Mouse (Mus musculus): Measurements from ENCODE around the gene Cx3cr1. TPM values are rescaled to one million over a fixed set of nuclear protein-coding genes. Genes with fewer than 3 reads are reported as not detected.

Gene Cx3cr1
- polyA plus RNA-seq, 1 experiment = 0.04 TPM

DNA sequence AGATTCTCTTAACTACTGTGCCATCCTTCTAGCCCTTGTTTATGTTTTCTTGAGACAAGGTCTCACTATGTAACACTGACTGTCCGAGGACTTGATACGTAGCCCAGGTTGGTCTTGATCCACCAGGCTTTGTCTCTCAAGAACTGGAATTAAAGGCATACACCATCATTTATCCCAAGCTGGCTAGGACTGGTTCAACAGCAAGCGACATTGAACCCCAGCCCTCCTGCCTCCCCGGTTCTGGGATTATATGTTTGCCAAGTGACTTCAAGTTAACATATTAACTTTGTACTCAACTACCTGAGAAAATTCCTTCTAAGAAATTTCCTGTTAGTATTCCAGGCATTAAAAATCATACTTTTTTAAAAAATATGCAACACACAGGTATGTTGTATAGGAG lies 94.4 kb downstream of the Cx3cr1 start:
- H3K36me3 ChIP-seq (ENCODE audit: control insufficient read depth, insufficient read depth) = peaks cover 48% of the 10 kb centered on the region
- no peak overlapping the region for H3K4me3 ChIP-seq (ENCODE audit: insufficient read depth, poor library complexity, severe bottlenecking)
- no peak overlapping the region for H3ac ChIP-seq (ENCODE audit: control insufficient read depth, insufficient read length, low read depth)
- peaks cover 40% of the 10 kb centered on the region for H3K79me2 ChIP-seq (ENCODE audit: control insufficient read depth, insufficient read depth)
- TF ChIP-seq USF1 (IDR thresholded peaks at IDR 0.05; ENCODE audit: low read depth) = no peak
- no peak for TF ChIP-seq MYOD1 (IDR thresholded peaks at IDR 0.05; ENCODE audit: control insufficient read depth, insufficient read length, low read depth)
- no peak for TF ChIP-seq MAX (IDR thresholded peaks at IDR 0.05)
- TF ChIP-seq MYOG (IDR thresholded peaks at IDR 0.05; ENCODE audit: control insufficient read depth, extremely low read depth, insufficient read length) = no peak
- TF ChIP-seq CEBPB (IDR thresholded peaks at IDR 0.05; ENCODE audit: low read depth) = no peak
- TF ChIP-seq FOSL1 (IDR thresholded peaks at IDR 0.05; ENCODE audit: insufficient read depth, low read length, poor library complexity, severe bottlenecking) = no peak
- TF ChIP-seq CTCF (IDR thresholded peaks at IDR 0.05; ENCODE audit: control insufficient read depth, insufficient read depth, insufficient read length) = no peak
- no peaks in the 10 kb centered on the region for H3K27me3 ChIP-seq (ENCODE audit: control insufficient read depth, insufficient read depth, insufficient read length)
- H3K79me3 ChIP-seq (ENCODE audit: low read depth) = peaks cover 29% of the 10 kb centered on the region

DNA sequence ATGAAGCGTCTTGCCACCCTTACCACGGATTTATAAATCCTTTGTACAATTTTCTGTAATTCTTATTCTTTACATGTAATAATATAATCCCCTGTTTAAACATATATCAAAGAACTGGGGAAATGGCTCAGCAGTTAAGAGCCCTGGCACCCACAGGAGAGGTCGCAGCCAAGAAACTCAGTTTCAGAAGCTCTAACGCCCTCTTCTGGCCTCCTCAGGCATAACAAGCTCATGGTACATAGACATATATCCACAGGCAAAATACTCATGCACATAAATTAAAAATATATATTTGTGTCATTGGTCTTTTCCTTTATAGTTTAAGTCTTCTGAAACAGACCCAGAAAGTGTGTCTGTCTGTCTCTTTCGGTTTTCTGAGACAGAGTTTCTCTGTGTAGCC lies 95.1 kb downstream of the Cx3cr1 start:
- H3K36me3 ChIP-seq (ENCODE audit: control insufficient read depth, insufficient read depth) = peaks cover 48% of the 10 kb centered on the region
- no peak overlapping the region for H3ac ChIP-seq (ENCODE audit: control insufficient read depth, insufficient read length, low read depth)
- no peak overlapping the region for H3K4me3 ChIP-seq (ENCODE audit: insufficient read depth, poor library complexity, severe bottlenecking)
- H3K79me3 ChIP-seq (ENCODE audit: low read depth) = peaks cover 23% of the 10 kb centered on the region
- H3K27me3 ChIP-seq (ENCODE audit: control insufficient read depth, insufficient read depth, insufficient read length) = no peaks in the 10 kb centered on the region
- TF ChIP-seq MYOG (IDR thresholded peaks at IDR 0.05; ENCODE audit: control insufficient read depth, extremely low read depth, insufficient read length) = no peak
- no peak for TF ChIP-seq CTCF (IDR thresholded peaks at IDR 0.05; ENCODE audit: control insufficient read depth, insufficient read depth, insufficient read length)
- no peak for TF ChIP-seq FOSL1 (IDR thresholded peaks at IDR 0.05; ENCODE audit: insufficient read depth, low read length, poor library complexity, severe bottlenecking)
- TF ChIP-seq MAX (IDR thresholded peaks at IDR 0.05) = no peak
- no peak for TF ChIP-seq MYOD1 (IDR thresholded peaks at IDR 0.05; ENCODE audit: control insufficient read depth, insufficient read length, low read depth)
- no peak for TF ChIP-seq CEBPB (IDR thresholded peaks at IDR 0.05; ENCODE audit: low read depth)
- no peak for TF ChIP-seq USF1 (IDR thresholded peaks at IDR 0.05; ENCODE audit: low read depth)
- H3K79me2 ChIP-seq (ENCODE audit: control insufficient read depth, insufficient read depth) = peaks cover 33% of the 10 kb centered on the region

- TF ChIP-seq MAX (IDR thresholded peaks at IDR 0.05) = no peak
- TF ChIP-seq CTCF (IDR thresholded peaks at IDR 0.05; ENCODE audit: control insufficient read depth, insufficient read depth, insufficient read length) = peak; percentile 39
- H3K36me3 ChIP-seq (ENCODE audit: control insufficient read depth, insufficient read depth) = peaks cover 48% of the 10 kb centered on the region
- no peaks in the 10 kb centered on the region for H3K27me3 ChIP-seq (ENCODE audit: control insufficient read depth, insufficient read depth, insufficient read length)
- H3K4me3 ChIP-seq (ENCODE audit: insufficient read depth, poor library complexity, severe bottlenecking) = no peak overlapping the region
- H3ac ChIP-seq (ENCODE audit: control insufficient read depth, insufficient read length, low read depth) = no peak overlapping the region
- H3K79me2 ChIP-seq (ENCODE audit: control insufficient read depth, insufficient read depth) = peaks cover 27% of the 10 kb centered on the region
- peaks cover 18% of the 10 kb centered on the region for H3K79me3 ChIP-seq (ENCODE audit: low read depth)
Observed at GRCm38 (mm10) chr9:119973869-119974520, 95.7 kb downstream of the Cx3cr1 start.

DNA sequence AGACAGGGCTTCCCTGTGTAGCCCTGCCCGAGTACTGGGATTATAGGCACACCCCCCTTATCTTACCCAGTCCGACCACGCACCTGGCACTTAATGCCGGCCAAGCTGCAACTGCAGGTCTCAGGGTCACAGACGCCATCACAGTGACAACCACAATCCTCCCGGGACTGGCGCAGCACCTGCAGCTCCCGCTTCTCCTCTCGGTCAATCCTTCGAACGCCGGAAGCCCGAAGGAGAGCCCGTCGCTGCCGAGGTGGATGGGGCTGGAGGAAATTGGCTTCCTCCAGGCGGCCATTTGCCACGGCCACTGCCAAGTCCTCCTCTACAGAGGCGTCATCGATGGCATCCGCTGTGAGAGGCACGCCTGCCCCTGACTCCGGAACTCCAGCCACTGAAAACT lies 96.4 kb downstream of the Cx3cr1 start:
- H3K79me3 ChIP-seq (ENCODE audit: low read depth) = peaks cover 10% of the 10 kb centered on the region

DNA sequence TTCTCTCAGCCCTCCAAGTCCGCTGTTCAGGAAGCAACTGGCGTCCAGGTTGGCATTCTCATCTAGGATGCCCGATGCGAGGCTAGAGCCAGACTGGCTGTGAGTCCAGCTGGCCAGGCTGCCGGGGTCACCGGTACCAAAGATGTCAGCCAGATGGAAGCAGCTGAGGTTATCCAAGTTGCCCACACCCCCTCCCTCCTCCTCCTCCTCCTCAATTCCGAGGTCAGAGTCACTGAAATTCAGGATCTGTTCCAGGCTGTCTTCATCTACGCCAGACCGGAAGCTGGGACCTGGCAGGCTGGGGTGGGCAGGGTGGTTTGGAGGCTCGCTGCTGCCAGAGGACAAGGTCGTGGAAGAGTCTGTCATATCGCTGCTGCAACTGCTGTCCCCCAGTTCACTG lies 97.1 kb downstream of the Cx3cr1 start:
- no peak overlapping the region for H3K4me3 ChIP-seq (ENCODE audit: insufficient read depth, poor library complexity, severe bottlenecking)
- peaks cover 3% of the 10 kb centered on the region for H3K79me3 ChIP-seq (ENCODE audit: low read depth)
- peaks cover 13% of the 10 kb centered on the region for H3K79me2 ChIP-seq (ENCODE audit: control insufficient read depth, insufficient read depth)
- no peaks in the 10 kb centered on the region for H3K27me3 ChIP-seq (ENCODE audit: control insufficient read depth, insufficient read depth, insufficient read length)
- H3K36me3 ChIP-seq (ENCODE audit: control insufficient read depth, insufficient read depth) = peaks cover 48% of the 10 kb centered on the region
- no peak overlapping the region for H3ac ChIP-seq (ENCODE audit: control insufficient read depth, insufficient read length, low read depth)
- TF ChIP-seq USF1 (IDR thresholded peaks at IDR 0.05; ENCODE audit: low read depth) (no peak), MAX (IDR thresholded peaks at IDR 0.05) (no peak), MYOD1 (IDR thresholded peaks at IDR 0.05; ENCODE audit: control insufficient read depth, insufficient read length, low read depth) (no peak), CTCF (IDR thresholded peaks at IDR 0.05; ENCODE audit: control insufficient read depth, insufficient read depth, insufficient read length) (no peak), FOSL1 (IDR thresholded peaks at IDR 0.05; ENCODE audit: insufficient read depth, low read length, poor library complexity, severe bottlenecking) (no peak), CEBPB (IDR thresholded peaks at IDR 0.05; ENCODE audit: low read depth) (no peak), MYOG (IDR thresholded peaks at IDR 0.05; ENCODE audit: control insufficient read depth, extremely low read depth, insufficient read length) (no peak)

More for the DNA sequence above, 96.4 kb downstream of the Cx3cr1 start:
- no peaks in the 10 kb centered on the region for H3K27me3 ChIP-seq (ENCODE audit: control insufficient read depth, insufficient read depth, insufficient read length)
- peaks cover 20% of the 10 kb centered on the region for H3K79me2 ChIP-seq (ENCODE audit: control insufficient read depth, insufficient read depth)
- no peak for TF ChIP-seq FOSL1 (IDR thresholded peaks at IDR 0.05; ENCODE audit: insufficient read depth, low read length, poor library complexity, severe bottlenecking)
- no peak for TF ChIP-seq CTCF (IDR thresholded peaks at IDR 0.05; ENCODE audit: control insufficient read depth, insufficient read depth, insufficient read length)
- no peak for TF ChIP-seq USF1 (IDR thresholded peaks at IDR 0.05; ENCODE audit: low read depth)
- no peak for TF ChIP-seq MYOD1 (IDR thresholded peaks at IDR 0.05; ENCODE audit: control insufficient read depth, insufficient read length, low read depth)
- no peak for TF ChIP-seq MYOG (IDR thresholded peaks at IDR 0.05; ENCODE audit: control insufficient read depth, extremely low read depth, insufficient read length)
- no peak for TF ChIP-seq MAX (IDR thresholded peaks at IDR 0.05)
- TF ChIP-seq CEBPB (IDR thresholded peaks at IDR 0.05; ENCODE audit: low read depth) = no peak
- H3K36me3 ChIP-seq (ENCODE audit: control insufficient read depth, insufficient read depth) = peaks cover 48% of the 10 kb centered on the region
- no peak overlapping the region for H3K4me3 ChIP-seq (ENCODE audit: insufficient read depth, poor library complexity, severe bottlenecking)
- no peak overlapping the region for H3ac ChIP-seq (ENCODE audit: control insufficient read depth, insufficient read length, low read depth)

- Histone ChIP-seq H3ac (ENCODE audit: control insufficient read depth, insufficient read length, low read depth) (no peak overlapping the region), H3K36me3 (ENCODE audit: control insufficient read depth, insufficient read depth) (peaks cover 46% of the 10 kb centered on the region)
- TF ChIP-seq USF1 (IDR thresholded peaks at IDR 0.05; ENCODE audit: low read depth) = no peak
- TF ChIP-seq MYOG (IDR thresholded peaks at IDR 0.05; ENCODE audit: control insufficient read depth, extremely low read depth, insufficient read length) = no peak
- no peak for TF ChIP-seq CEBPB (IDR thresholded peaks at IDR 0.05; ENCODE audit: low read depth)
- TF ChIP-seq CTCF (IDR thresholded peaks at IDR 0.05; ENCODE audit: control insufficient read depth, insufficient read depth, insufficient read length) = no peak
- no peak for TF ChIP-seq FOSL1 (IDR thresholded peaks at IDR 0.05; ENCODE audit: insufficient read depth, low read length, poor library complexity, severe bottlenecking)
- no peak for TF ChIP-seq MAX (IDR thresholded peaks at IDR 0.05)
- TF ChIP-seq MYOD1 (IDR thresholded peaks at IDR 0.05; ENCODE audit: control insufficient read depth, insufficient read length, low read depth) = no peak
Observed at GRCm38 (mm10) chr9:119972166-119972565, 97.5 kb downstream of the Cx3cr1 start.

More at GRCm38 (mm10) chr9:119972166-119972565, 97.5 kb downstream of the Cx3cr1 start:
- Histone ChIP-seq H3K27me3 (ENCODE audit: control insufficient read depth, insufficient read depth, insufficient read length) (no peaks in the 10 kb centered on the region), H3K79me3 (ENCODE audit: low read depth) (peaks cover under 1% of the 10 kb centered on the region), H3K4me3 (ENCODE audit: insufficient read depth, poor library complexity, severe bottlenecking) (no peak overlapping the region), H3K79me2 (ENCODE audit: control insufficient read depth, insufficient read depth) (peaks cover 9% of the 10 kb centered on the region)
